Mouse (Mus musculus): ENCODE results near the gene Des.

Gene Des

GRCm38 (mm10) chr1:75360112-75361031, at the start of gene Des:
Gene Des (plus strand): TSS chr1:75360329.
- DNase-seq, result peak in 1 of 2 experiments; percentile 29

DNA sequence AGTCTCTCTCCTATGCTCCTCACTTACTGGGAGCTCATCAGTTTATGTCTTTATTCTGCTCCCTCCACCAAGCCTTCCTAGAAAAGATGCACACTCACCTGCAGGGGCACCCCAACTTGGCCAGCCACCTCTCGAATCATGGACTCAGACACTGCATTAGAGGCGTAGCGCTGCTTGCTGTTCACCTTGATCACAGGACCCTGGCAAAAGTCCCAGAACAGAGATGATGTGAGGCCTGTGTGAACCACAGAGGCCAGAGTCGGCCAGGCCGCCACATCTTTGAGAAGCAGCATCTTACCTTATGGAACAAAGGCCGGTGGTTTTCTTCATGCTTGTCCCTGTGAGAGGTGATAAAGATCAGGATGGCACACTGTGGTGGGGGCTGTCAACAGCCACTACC, 48.4 kb upstream of the Des start:
- DNase-seq, result no peak

DNA sequence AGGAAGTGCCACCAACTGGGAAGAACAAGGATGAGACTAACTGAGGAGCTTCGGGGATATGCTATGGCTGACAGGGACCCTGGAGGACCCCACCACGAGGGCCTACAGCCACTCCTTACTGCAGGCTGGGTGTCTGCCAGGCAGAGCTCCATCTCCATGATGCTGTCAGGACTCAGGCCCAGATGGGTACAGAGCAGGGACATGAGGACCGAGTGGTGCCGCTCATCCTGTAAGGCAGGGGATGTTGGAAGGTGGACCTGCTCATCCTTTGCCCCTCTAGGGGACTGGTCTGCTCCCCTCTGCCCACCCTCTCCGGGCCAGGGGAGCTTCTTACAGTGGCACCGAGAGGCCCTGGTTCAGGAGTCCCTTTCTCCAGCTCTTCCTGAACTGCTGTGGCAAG, 45.1 kb upstream of the Des start:
- DNase-seq, result no peak

DNA sequence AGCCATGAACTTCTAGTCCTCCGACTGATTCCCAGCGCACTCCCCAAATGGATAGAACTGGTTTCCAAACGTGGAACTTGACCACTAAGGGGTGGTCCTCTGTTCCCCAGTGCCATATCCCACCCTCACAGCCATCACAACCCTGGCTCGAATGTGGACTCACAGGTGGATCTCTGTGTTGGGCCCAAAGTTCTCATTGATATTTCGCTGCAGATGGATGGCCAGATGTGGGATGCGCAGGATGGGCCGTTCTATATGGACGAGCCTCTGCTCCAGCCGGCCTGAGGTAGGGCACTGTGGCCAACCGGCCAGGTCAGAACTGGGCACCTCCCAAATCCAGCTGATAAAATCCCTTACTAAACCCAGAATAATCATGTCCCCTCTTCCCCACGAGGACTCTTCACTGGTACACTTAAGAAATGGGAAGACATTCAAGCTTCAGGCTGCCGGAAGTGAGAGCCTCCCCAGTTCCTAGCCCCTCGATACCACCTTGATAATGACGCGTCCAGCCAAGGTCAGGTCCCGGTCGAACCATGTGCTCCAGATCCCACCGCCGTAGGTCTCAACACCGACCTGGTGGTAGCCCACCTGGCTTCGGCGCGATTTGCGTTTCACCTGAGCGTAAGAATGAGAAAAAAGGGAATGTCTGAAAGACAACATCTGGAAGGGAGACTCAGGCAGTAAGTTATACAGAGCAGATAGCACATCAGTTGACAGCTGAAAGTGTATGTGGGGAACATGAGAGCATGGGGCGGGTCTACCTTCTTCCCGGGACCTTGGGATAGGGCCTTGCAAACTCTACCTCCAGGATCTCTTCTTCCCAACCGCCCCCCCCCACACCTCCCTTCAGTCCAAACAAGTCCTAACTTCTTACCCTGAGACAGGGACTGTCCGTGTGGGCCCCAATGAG, 44.4 kb upstream of the Des start:
- peak in 1 of 2 experiments; percentile 10 for DNase-seq

DNA sequence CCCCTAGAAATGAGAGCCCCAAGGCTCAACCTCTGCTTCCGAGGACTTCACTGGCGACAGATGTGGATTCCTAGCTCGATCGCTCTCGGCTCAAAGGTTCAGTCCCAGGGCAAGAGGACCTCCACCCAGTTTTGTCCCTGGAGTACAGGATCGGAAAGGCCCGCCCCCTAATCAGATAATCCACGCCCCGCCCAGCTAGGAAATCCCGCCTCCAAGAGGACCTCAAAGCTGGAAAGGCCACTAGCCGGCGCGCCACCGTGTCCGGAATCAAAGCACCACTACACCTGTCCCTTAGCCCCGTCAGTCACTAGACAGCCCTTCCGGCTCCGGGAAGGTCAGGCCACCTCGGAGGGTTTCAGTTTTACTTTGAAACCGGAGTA, 43.3 kb upstream of the Des start:
- peak; percentile 76 to 77 for DNase-seq

- DNase-seq, result peak; percentile 100
These were observed 42.6 kb upstream of the Des start, which contains the start of gene Dnpep for GRCm38 (mm10) chr1:75317241-75318201. Gene Dnpep (minus strand): TSS chr1:75317990.

- DNase-seq, result no peak
These were observed 41.8 kb upstream of the Des start for GRCm38 (mm10) chr1:75318301-75318700.

DNA sequence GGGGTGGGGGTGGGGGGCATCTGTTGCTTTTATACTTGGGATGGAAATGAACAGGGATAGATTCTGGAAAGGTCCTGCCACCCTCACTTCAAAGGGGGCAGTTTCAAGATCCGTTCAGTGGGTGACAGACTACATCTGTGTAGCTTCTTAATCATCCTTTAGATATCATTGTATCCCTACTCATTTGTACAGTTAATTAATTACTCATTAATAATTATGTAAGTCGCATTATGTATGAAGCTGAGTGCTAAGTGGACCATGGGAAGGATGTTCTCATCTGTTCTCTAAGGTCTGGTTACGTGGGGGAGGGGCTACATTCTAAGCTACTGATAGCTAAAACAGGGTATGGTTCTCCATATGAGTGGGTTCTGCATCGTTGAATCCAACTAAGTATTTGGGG, 41.4 kb upstream of the Des start:
- no peak for DNase-seq

DNA sequence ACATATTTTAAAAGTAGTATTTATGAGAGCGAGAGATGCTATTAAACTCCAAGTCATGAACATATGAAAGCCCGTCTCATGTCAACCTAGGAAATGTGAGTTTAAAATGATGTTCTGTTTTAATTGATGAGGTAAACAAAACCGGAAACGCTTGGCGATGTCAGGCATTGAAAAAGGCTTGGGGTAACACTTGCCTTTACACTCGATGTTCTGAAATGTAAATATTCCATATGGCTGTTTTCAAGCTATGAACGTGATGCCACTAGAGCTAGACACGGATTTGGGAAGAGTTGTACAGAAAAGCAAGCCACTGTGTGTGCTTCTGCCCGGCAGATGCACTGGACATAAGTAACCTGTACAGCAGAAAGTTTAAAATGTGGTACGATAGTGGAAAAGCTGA, 41.0 kb upstream of the Des start:
- no peak for DNase-seq

- DNase-seq, result no peak
These were observed 32.7 kb upstream of the Des start for GRCm38 (mm10) chr1:75327461-75327860.

- no peak for DNase-seq
These were observed 28.9 kb upstream of the Des start for GRCm38 (mm10) chr1:75331271-75331670.

DNA sequence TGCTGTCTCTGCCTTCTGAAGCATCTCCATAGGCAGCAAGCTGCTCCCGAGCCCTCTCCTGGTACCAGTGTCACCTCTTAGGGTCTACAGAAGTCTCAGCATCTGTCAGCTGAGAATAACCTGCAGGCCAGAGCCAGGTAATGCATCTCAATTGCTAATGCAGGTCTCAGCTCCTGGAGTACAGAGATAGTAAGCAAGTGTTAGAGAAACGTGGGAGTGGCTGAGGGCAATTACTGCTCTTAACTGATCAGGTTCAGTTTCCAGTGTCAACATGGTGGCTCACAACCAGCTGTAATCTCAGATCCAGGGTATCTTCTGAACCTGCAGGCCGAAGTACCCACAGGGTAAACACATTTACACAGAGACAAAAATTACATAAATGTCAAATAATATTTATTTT, 23.7 kb upstream of the Des start:
- DNase-seq, result no peak

- DNase-seq, result no peak
These were observed 23.0 kb upstream of the Des start for GRCm38 (mm10) chr1:75337097-75337496.

DNA sequence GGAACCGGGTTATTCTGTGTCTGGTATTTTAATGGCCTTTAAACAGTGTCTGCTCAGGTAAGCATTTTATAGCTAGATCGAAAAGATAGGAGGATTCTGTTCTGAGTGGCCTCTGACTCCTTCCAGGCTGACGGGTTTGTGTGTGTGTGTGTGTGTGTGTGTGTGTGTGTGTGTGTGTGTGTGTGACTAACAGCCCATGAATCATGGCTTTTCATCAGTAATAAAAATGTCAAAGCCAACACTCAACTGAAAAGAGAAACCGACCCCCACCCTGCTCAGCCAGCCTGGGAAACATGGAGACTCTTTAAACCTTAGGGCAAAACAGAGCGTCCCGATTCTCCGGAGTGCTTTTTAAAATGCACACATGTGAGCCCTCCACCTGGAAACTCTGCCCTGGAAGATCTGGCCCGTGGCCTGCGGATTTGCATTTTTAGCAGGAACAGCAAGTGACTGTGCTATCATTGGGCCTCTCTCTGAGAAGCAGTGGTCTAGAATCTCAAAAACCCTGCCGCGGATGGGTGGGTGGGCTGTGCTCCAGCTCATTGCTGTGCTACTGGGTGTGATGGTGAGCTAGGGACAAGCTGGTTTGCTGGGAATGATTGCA, 21.9 kb upstream of the Des start:
- DNase-seq, result no peak

DNA sequence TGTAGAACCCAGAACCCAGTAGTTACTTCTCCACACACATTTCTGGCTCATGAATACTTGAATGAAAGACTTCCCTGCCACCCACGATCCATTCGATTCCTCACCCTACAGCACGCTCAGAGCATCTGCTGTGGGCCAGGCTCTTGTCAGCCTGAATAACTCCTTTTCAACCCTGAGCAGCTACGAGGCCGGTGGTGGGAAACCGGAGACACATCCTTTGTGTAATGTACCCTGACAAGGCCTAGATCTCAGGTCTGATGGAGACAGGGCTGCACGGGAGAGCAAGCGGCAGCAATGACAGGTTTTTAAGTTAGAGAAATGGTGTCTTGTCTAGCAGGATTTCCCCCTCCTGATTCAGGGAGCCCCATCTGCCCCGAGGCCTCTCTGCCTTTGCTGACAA, 20.8 kb upstream of the Des start:
- DNase-seq, result no peak

- no peak for DNase-seq
These were observed 19.6 kb upstream of the Des start for GRCm38 (mm10) chr1:75340519-75340918.

DNA sequence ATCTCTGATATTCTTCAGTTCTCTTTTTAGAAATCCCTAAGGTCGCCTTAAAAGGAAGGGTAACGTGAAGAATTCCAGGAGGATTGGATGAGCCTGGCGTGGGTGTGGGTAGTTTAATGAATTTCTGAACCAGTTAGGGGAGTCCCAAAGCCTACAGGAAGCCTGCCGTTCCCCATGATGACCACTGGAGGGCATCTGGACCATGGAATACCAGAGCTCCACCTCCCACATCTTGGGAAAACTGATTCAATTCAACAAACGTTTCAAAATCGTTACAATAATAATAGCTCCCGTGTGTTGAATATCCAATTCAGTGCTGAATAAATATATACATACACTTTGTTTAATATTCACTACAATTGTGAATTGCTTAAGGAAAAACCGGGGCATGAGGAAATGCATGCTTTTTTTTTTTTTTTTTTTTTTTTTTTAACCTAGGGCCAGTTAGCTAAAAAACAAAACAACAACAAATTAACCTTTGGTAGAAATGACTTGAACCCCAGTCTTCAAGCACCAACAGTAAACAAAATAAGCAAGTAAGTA, 17.2 kb upstream of the Des start:
- no peak for DNase-seq

DNA sequence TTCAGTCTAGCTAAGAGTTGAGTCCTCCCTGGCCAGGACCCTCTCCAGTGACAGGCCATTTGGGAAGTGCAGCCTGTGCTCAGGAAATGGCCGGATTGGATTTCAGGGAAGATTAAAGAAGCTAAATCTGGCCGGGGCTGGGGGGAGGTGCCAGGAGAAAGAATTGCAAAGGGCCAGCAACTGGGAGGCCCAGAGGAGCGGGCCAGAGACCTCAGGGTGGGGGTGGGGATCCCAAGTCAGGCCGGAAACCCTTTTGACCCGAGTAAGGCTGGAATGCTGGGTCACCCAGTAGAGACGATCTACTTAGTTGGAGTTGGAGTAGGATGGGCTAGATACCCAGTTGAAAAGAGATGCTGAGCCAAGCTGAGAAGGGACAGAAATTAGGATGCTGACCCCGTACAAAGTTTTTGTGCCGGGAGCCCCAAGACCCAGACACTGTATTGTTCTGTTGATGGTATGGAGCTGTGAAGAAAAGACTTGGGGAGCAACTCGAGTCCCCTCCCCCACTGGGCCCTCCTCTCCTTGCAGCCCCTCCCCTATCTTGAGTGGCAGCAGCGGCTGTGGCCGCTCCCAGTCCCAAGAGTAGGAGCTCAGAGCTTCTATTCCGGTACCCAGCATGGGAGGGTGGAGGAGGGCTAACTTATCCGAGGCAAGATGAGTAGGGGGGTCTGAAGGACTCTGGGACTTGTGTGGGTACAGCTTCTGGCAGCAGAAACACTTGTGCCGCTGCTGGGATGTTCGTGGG, 15.7 kb upstream of the Des start:
- no peak for DNase-seq

- no peak for DNase-seq
These were observed 14.8 kb upstream of the Des start for GRCm38 (mm10) chr1:75345036-75345935.

GRCm38 (mm10) chr1:75347279-75347678, 12.8 kb upstream of the Des start:
- DNase-seq, result no peak

All from spleen, adult 18-20 months (tissue).